Mouse (Mus musculus): ENCODE results near the gene Neurog2. TPM values are rescaled to one million over a fixed set of nuclear protein-coding genes. Genes with fewer than 3 reads are reported as not detected.

Neurog2 gene
- not detected for total RNA-seq (2023)

DNA sequence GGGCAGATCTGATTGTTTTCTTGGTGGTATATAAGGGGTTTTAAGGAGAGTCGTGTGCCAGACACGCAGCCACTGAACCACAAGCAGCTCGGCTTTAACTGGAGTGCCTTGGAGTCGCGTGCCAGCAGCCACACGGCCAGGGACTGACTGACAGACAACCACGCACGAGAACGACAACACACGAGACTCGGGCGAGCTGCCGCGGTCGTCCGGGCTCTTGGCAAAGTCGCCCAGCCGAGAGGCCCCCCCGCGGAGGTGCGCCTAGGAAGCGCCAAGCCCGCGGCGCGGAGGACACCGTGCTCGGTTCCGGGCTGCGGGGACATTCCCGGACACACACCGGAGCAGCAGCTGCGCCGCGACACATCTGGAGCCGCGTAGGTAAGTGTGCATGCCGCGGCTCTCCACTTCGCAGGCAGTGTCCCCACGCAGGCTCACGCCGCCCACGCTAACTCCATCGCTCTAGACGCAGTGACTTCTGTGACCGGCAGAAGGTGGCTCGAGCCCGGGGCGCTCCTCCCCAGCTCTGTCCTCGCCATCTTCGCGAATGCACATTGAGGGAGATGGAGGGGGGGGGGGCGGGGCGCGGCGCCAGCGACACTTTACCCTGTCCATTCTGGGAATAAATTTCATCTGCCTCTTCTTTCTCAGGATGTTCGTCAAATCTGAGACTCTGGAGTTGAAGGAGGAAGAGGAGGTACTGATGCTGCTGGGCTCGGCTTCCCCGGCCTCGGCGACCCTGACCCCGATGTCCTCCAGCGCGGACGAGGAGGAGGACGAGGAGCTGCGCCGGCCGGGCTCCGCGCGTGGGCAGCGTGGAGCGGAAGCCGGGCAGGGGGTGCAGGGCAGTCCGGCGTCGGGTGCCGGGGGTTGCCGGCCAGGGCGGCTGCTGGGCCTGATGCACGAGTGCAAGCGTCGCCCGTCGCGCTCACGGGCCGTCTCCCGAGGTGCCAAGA lies at the start of gene Neurog2:
TSS of gene Neurog2 (plus strand) at position 56 of the 953 bp plus-strand sequence.

Other genes with a start within 250 kb of the Neurog2 start
- gene Ank2, start 133.8 kb upstream of the Neurog2 start, total RNA-seq (2023) = 1 to 10 TPM; 3.0 to 5.9 TPM
- 10 to 100 TPM; 22.2 to 22.4 TPM for gene Larp7, start 79.8 kb upstream of the Neurog2 start, total RNA-seq (2023)
- gene Zgrf1, start 79.6 kb upstream of the Neurog2 start, total RNA-seq (2023) = 10 to 100 TPM; 11.4 to 12.5 TPM
- 10 to 100 TPM; 47.5 to 59.1 TPM for gene Alpk1, start 147.4 kb downstream of the Neurog2 start, total RNA-seq (2023)
- 10 to 100 TPM; 29.8 to 45.0 TPM for gene Tifa, start 156.7 kb downstream of the Neurog2 start, total RNA-seq (2023)
- 10 to 100 TPM; 16.5 to 18.0 TPM for gene Ap1ar, start 204.4 kb downstream of the Neurog2 start, total RNA-seq (2023)